Mouse (Mus musculus) liver, adult 2 months (tissue): ENCODE results near the gene Gm17662.

Experiments used
- CTCF ChIP-seq: fragments of 200-500 bp; IDR thresholded peaks from 2 replicates; pipeline ENCODE4 v1.5.1; 2011; ENCODE audit warnings: low read depth, low read length, control low read depth
- POLR2A ChIP-seq: fragments of 200-500 bp; IDR thresholded peaks from 2 replicates; pipeline ENCODE4 v1.6.1; 2011; ENCODE audit warnings: low read length, control low read depth; ENCODE audit not compliant: insufficient read depth; ENCODE audit errors: extremely low read depth

DNA sequence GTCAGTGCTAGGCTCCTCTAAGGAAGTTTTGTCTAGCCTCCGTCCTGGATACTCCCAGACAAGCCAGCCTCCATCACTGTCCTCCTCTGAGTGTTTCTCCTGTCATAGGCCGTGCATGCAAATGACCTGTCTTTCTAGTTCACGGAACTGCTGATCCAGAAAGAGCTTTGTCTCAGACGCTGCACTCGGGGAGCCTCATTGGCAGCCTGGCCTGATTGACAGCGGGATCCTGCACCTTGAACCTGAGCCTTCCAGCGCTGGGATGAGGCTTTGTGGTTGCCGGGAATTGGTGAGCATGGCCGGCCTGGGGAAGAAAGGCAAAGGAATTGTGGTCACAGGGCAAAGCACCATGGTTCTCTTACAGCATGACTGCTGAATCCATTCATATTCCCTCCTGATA, 30.4 kb downstream of the Gm17662 start:
- TF ChIP-seq CTCF (no peak), POLR2A (no peak)
